Mouse (Mus musculus) lung, embryonic 15.5 days (tissue): ENCODE data around the gene Map3k15. TPM values are rescaled to one million over a fixed set of nuclear protein-coding genes. Genes with fewer than 3 reads are reported as not detected.

Experiments
- ATAC-seq: fragments of 200-750 bp; cut with Nextera tagmentation; 2 replicates; pipeline ENCODE4 v1.8.0; 2017; ENCODE audit warnings: moderate number of reproducible peaks, borderline replicate concordance; ENCODE audit not compliant: low FRiP score, low TSS enrichment; ENCODE audit errors: extremely low read depth
- H3K27ac ChIP-seq: fragments of 300-500 bp; sonication (generic); 2 replicates; pipeline ENCODE4 v1.5.1; 2015; ENCODE audit warnings: moderate library complexity, mild to moderate bottlenecking, inconsistent platforms
- H3K27me3 ChIP-seq: fragments of 300-500 bp; sonication (generic); 2 replicates; pipeline ENCODE4 v1.6.1; 2015; ENCODE audit warnings: inconsistent platforms
- H3K36me3 ChIP-seq: fragments of 300-500 bp; sonication (generic); 2 replicates; pipeline ENCODE4 v1.6.1; 2015; ENCODE audit warnings: inconsistent platforms
- H3K4me1 ChIP-seq: fragments of 300-500 bp; sonication (generic); 2 replicates; pipeline ENCODE4 v1.6.1; 2015; ENCODE audit warnings: inconsistent platforms
- H3K4me2 ChIP-seq: fragments of 300-500 bp; sonication (generic); 2 replicates; pipeline ENCODE4 v1.6.1; 2015; ENCODE audit warnings: inconsistent platforms, mild to moderate bottlenecking, moderate library complexity
- H3K4me3 ChIP-seq: fragments of 300-500 bp; sonication (generic); 2 replicates; pipeline ENCODE4 v1.5.1; 2015; ENCODE audit warnings: mild to moderate bottlenecking, inconsistent platforms
- H3K9ac ChIP-seq: fragments of 300-500 bp; sonication (generic); 2 replicates; pipeline ENCODE4 v1.6.1; 2015; ENCODE audit warnings: inconsistent platforms
- H3K9me3 ChIP-seq: fragments of 300-500 bp; sonication (generic); 2 replicates; pipeline ENCODE4 v1.6.1; 2016; ENCODE audit warnings: inconsistent platforms
- WGBS: fragments of 180-500 bp; shearing (Covaris S2); methylation state at CpG from one replicate; pipeline ENCODE4 v1.1.7; 2015; 5-methylcytosine and 5-hydroxymethylcytosine counted together
- polyA plus RNA-seq: library from polyadenylated mRNA; unstranded; fragments of >200 nt; fragmentation: Nextera tagmentation; extraction: Ambion mirVana; gene quantifications from 2 replicates; pipeline ENCODE4 v1.2.1, GENCODE M21; 2015

Gene Map3k15
- 0.55 and 0.65 TPM in 2 replicates for polyA plus RNA-seq

DNA sequence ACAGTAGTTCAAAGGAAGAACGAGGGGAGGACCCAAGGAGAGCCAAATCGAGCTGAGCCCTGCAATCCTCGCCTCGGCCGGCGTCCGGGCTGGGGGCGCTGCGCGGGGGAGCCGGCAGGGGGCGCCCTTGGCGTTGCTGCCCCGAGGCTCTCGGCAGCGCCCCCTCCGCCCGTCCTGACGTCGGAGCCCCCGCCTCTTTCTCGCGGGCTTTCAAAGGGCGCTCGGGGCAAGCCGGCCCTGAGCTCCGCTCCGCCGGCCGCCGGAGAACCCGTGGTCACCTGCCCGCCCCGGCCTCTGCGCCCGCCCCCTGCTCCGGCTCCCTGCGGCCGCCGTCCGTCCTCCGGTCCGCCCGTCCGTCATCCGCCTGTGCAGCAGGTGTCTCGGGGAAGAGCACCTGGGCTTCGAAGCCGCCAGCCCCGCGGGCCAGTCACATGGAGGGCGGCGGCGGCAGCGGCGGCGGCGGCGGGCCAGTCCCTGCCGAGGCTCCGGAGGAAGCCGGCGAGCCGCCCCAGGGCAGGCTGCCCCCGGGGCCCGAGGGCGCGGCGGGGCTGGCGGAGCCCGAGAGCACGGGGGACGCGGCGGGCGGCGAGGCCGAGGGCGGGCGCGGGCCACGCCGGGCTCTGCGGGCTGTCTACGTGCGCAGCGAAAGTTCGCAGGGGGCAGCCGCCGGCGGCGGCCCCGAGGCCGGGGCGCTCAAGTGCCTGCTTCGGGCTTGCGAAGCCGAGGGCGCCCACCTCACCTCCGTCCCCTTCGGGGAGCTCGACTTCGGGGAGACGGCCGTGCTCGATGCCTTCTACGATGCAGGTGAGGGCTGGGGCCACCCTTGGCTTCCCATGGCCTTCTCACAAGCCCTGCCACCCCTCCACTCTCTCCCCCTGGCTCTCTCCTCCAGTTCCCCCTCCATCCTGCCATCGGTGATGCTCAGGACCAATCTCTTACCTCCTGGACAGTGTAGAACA is at the start of gene Map3k15:
TSS of gene Map3k15 (plus strand) at position 432 of the 959 bp plus-strand sequence.
- Histone ChIP-seq H3K4me1 (no peaks in the 10 kb centered on the region), H3K9ac (0 out of 2 replicates have a peak within 1 kb of the TSS, but pooled peaks have one; percentile 13), H3K4me3 (peak within 1 kb of the TSS; percentile 43), H3K9me3 (no peaks in the 10 kb centered on the region), H3K4me2 (peak within 1 kb of the TSS; percentile 86), H3K27me3 (peaks cover 4% of the 10 kb centered on the region; the same call in 1 of the 2 replicates), H3K36me3 (no peaks in the 10 kb centered on the region), H3K27ac (no peak within 1 kb of the TSS)
- ATAC-seq: peak; percentile 85
- WGBS: 26% methylated on average over 85 of the region's 108 CpGs

DNA sequence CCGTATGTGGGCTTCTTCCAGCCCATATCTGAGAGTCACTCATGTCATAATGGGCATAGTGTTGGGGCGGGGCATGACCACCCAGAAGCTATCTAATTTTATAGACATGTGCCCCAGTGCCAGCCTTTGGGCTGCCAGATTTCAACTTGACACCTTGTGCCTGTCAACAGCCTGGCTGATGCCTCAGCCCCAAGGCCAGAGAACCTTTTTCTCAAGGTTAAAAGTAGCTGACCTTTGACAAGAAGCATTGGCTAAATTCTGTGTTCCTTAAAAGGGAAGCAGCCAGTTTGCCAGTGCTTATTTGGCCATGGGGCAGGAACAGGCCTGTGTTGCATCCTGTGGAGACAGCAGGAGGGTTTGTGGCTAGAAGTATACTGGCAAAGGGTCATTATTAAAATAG is 45.7 kb upstream of the Map3k15 start:
- ATAC-seq: no peak
- Histone ChIP-seq H3K27ac (no peak overlapping the region), H3K36me3 (no peaks in the 10 kb centered on the region), H3K4me3 (no peak overlapping the region), H3K4me1 (no peaks in the 10 kb centered on the region), H3K4me2 (no peak overlapping the region), H3K9ac (no peak overlapping the region), H3K9me3 (no peaks in the 10 kb centered on the region), H3K27me3 (no peaks in the 10 kb centered on the region)
- WGBS: 80% methylated on average over 2 of the region's 2 CpGs

DNA sequence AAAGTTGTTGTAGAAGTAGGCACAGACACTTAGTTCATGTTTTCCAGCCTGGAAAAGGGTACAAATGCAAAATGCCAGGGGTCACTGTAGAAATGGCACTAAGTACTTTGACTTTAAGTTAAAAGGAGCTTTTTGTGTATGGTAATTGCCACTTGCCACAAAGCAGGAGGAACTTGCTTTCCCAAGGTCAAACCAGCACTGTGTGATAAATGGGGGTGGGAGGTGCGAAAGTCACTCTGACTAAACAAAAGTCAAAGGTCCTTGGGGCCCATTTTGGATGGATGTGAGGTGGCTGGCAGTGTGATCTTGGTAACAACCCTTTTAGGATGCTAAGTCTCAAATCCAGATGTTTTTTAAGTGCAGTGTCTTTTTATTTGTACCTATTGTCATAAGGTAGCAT is 44.6 kb upstream of the Map3k15 start:
- no peaks in the 10 kb centered on the region for H3K36me3 ChIP-seq
- no peak overlapping the region for H3K4me3 ChIP-seq
- H3K27ac ChIP-seq: no peak overlapping the region
- H3K9me3 ChIP-seq: no peaks in the 10 kb centered on the region
- WGBS: 80% methylated on average over 1 of the region's 1 CpGs
- ATAC-seq: no peak
- no peaks in the 10 kb centered on the region for H3K4me1 ChIP-seq
- no peak overlapping the region for H3K4me2 ChIP-seq
- no peaks in the 10 kb centered on the region for H3K27me3 ChIP-seq
- no peak overlapping the region for H3K9ac ChIP-seq

DNA sequence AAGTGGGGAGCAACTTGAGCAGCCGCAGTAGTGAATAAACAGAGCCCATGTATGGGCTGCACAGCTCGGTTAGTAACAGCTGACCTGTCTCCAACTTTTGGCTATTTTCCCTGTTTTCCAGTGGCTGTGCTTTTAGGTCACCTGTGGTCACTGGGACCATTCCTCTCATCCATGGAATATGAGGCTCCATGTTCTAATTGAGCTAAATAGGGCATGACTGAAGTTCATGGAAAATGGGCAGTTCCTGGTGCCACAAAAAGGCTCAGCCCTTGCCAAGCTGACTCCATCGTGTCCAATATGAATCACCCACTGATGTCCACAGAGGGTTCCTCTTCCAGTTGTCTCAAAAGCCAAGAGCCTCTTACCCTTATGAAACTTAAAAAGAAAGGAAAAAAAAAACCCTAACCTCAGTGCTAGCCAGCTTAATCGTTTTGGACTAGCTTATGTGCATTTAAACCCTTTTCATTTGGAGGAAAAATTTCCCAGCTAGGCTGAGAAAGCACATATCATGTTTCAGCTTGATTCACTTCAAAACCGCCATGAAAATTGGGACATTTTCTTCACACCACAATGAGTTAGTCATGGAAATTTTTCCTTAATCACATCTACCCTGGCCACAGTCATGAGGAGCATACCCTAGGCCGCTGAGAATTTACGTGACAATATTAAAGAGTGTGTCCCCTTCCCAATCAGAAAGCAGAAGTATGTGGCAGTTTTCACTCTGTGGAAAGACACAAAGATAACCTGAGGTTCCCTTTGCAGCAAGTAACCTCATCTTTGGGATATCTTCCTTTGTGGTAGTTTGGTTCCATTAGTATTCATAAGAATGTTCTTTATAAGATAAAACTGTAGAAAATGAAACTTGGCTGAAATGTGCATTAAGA is 34.4 kb upstream of the Map3k15 start:
- no peaks in the 10 kb centered on the region for H3K9me3 ChIP-seq
- no peaks in the 10 kb centered on the region for H3K36me3 ChIP-seq
- H3K27me3 ChIP-seq: peaks cover 5% of the 10 kb centered on the region; the same call in 1 of the 2 replicates
- no peak overlapping the region for H3K9ac ChIP-seq
- ATAC-seq: no peak
- no peak overlapping the region for H3K27ac ChIP-seq
- H3K4me2 ChIP-seq: no peak overlapping the region
- H3K4me1 ChIP-seq: no peaks in the 10 kb centered on the region
- 70% methylated on average over 7 of the region's 7 CpGs for WGBS
- H3K4me3 ChIP-seq: no peak overlapping the region

DNA sequence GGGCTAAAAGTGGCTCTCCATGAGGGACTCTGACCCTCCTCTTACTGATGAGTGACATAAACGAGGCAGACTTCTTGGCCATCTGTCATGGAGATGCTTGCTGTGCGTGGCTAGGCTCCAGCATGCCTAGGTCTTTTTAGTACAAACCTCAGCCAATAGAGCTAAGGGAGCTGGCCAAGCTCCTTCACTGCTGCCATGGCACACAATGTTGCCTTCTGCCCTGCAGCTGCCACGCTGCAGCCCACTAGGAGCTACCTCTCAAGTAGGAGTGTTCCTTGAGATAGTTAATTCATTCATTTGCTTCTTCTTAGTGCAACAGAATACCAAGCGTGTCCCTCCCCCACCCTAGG is 33.8 kb upstream of the Map3k15 start:
- H3K4me1 ChIP-seq: no peaks in the 10 kb centered on the region
- H3K27ac ChIP-seq: no peak overlapping the region
- no peak overlapping the region for H3K4me2 ChIP-seq
- H3K9me3 ChIP-seq: no peaks in the 10 kb centered on the region
- no peak for ATAC-seq
- no peak overlapping the region for H3K9ac ChIP-seq
- peaks cover 5% of the 10 kb centered on the region; the same call in 1 of the 2 replicates for H3K27me3 ChIP-seq
- WGBS: 73% methylated on average over 4 of the region's 4 CpGs
- no peak overlapping the region for H3K4me3 ChIP-seq
- H3K36me3 ChIP-seq: no peaks in the 10 kb centered on the region

DNA sequence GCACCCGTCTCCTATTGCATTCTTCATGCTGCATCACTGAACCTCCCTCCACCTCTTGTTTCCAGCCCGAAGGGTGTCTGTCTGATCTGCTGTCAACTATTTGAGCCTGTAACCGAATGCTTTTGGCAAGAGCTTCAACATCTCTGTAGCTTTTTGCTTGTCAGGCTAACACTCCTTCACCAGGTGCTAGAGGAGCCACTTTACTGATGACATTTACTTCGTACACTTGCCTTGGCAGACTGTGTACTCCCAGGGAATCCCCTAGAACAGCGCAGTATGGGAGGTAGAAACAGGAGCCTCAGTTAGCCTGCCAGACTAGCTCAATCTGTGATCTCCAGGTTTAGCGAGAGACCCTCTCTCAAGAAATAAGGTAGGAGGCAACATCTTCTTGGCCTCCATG is 32.8 kb upstream of the Map3k15 start:
- Histone ChIP-seq H3K4me1 (no peaks in the 10 kb centered on the region), H3K4me2 (no peak overlapping the region), H3K36me3 (no peaks in the 10 kb centered on the region), H3K9me3 (no peaks in the 10 kb centered on the region), H3K27ac (no peak overlapping the region), H3K4me3 (no peak overlapping the region), H3K27me3 (peaks cover 5% of the 10 kb centered on the region; the same call in 1 of the 2 replicates), H3K9ac (no peak overlapping the region)
- WGBS: 72% methylated on average over 6 of the region's 6 CpGs
- ATAC-seq: no peak

DNA sequence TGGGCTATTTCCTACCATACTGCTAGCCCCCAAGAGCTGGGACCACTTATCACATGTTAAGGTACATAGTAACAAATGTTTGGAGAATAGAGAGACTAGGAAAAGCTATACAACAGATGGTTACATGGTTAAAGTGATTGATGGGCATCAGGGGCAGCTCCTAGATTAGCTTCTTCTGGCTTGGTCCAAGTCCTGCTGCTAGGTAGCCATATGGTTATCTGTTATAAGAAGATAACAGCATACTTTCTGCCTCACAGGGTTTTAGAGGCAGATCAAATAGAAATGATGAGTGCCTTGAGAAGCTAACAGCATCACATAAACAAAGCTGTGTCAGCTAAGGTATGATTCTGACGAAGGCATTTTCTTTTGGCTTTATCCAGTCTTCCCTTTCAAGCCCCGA is 26.8 kb upstream of the Map3k15 start:
- WGBS: 68% methylated on average over 2 of the region's 2 CpGs
- Histone ChIP-seq H3K4me3 (no peak overlapping the region), H3K9me3 (no peaks in the 10 kb centered on the region), H3K36me3 (no peaks in the 10 kb centered on the region), H3K4me1 (no peaks in the 10 kb centered on the region), H3K27ac (no peak overlapping the region), H3K27me3 (no peaks in the 10 kb centered on the region), H3K9ac (no peak overlapping the region), H3K4me2 (no peak overlapping the region)
- ATAC-seq: no peak

DNA sequence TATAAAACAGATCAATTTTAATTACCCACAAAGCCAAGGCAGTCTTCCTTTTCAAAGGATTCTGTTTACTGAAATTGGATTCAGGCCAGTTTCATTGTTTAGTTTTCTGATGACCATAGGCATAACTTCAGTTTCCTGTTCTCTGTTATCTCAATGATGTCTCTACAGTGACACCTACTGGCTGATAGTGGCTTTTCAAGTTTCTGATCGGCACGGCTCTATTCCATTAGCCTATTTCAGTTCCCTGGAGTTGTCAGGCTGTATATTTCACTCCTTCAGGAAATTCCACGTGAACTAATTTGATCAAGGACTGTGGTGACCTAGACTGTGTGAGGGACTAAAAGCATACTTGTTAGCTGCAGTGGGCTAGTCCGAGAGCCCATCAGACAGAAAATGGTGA is 25.0 kb upstream of the Map3k15 start:
- ATAC-seq: peak; percentile 65
- H3K27ac ChIP-seq: no peak overlapping the region
- WGBS: 27% methylated on average over 4 of the region's 4 CpGs
- H3K9ac ChIP-seq: no peak overlapping the region
- H3K9me3 ChIP-seq: no peaks in the 10 kb centered on the region
- no peaks in the 10 kb centered on the region for H3K4me1 ChIP-seq
- no peaks in the 10 kb centered on the region for H3K36me3 ChIP-seq
- H3K4me3 ChIP-seq: no peak overlapping the region
- no peak overlapping the region for H3K4me2 ChIP-seq
- no peaks in the 10 kb centered on the region for H3K27me3 ChIP-seq

DNA sequence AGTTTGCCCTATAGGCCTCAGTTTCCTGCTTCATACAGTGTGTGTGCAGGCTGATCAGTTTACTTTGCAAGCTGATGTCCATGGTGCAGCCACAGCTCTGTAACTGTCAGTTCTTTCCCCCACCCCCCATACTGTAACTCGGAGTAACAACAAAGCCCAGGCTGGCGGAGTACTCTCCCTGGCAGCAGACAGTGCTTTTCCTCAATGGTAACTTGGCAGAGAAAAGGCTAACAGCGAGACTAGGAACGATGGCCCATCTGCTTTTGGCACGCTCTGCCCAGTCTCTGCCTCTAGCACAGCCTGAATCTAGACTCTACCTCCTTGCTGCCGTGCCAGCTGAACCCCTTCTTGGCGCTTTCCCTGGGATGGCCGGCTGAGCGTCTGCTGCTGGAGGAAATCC is 24.3 kb upstream of the Map3k15 start:
- H3K4me2 ChIP-seq: no peak overlapping the region
- no peaks in the 10 kb centered on the region for H3K27me3 ChIP-seq
- no peaks in the 10 kb centered on the region for H3K36me3 ChIP-seq
- 89% methylated on average over 9 of the region's 9 CpGs for WGBS
- no peak overlapping the region for H3K9ac ChIP-seq
- no peak overlapping the region for H3K4me3 ChIP-seq
- no peak overlapping the region for H3K27ac ChIP-seq
- H3K4me1 ChIP-seq: no peaks in the 10 kb centered on the region
- no peaks in the 10 kb centered on the region for H3K9me3 ChIP-seq
- no peak for ATAC-seq

DNA sequence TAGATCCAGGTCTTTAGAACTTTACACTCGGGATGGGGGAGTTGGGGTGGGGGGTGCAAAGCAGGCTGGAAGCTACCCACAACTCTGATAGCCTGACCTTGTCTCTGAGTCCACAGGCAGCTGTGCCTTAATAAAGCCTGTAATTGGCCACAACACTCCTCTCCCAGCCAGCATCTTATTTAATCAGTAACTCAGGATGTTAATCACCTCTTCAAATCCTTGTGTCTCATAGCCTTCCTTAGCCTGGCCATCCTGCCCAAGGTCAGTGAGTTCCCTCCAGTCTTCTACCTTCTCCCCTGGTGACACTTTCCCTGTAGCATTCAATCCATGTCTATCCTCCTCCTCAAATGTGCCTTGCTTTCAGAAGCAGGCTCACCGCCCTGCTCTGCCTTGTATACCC is 19.2 kb upstream of the Map3k15 start:
- Histone ChIP-seq H3K4me1 (no peaks in the 10 kb centered on the region), H3K9ac (no peak overlapping the region), H3K4me2 (no peak overlapping the region), H3K9me3 (no peaks in the 10 kb centered on the region), H3K27ac (no peak overlapping the region), H3K4me3 (no peak overlapping the region), H3K27me3 (0 out of 2 replicates have a peak, but pooled peaks cover 3% of the 10 kb centered on the region), H3K36me3 (no peaks in the 10 kb centered on the region)
- ATAC-seq: no peak
- WGBS: 79% methylated on average over 2 of the region's 2 CpGs

DNA sequence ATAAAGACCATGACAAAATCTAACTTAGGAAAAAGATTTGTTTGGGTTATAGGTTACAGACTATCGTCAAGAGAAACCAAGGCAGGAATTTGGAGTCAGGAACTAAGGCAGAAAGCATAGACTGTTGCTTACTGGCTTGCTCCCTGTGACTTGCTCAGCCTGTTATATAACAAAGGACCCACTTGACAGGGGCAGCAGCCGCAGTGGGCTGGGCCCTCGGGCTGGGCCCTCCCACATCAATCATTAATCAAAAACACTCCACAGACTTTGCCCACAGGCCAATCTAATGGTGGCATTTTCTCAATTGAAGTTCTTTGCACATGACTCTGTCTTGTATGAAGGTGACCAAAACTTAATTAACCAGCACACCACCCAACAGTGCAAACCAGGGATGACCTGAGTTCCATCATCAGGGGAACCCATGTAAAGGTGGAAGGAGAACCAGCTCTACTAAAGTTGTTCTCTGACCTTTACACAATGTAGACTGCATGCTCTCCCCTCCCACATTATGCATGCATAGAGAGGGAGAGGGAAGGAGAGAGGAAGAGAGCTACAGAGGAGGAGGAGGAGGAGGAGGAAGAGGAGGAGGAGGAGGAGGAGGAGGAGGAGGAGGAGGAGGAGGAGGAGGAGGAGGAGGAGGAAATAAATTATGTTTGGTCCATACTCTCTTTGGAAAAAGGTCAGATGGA is 17.0 kb upstream of the Map3k15 start:
- Histone ChIP-seq H3K4me2 (no peak overlapping the region), H3K9me3 (no peaks in the 10 kb centered on the region), H3K4me1 (no peaks in the 10 kb centered on the region), H3K27ac (no peak overlapping the region), H3K4me3 (no peak overlapping the region), H3K9ac (no peak overlapping the region), H3K36me3 (no peaks in the 10 kb centered on the region), H3K27me3 (0 out of 2 replicates have a peak, but pooled peaks cover 3% of the 10 kb centered on the region)
- 47% methylated on average over 3 of the region's 3 CpGs for WGBS
- no peak for ATAC-seq
